Mouse (Mus musculus) G1E (cell line): Measurements from ENCODE around the gene Mxd4.

ENCODE experiments used
- CTCF ChIP-seq: IDR thresholded peaks from 2 replicates; pipeline ENCODE4 v1.5.1; 2012; ENCODE audit warnings: low read depth, low read length, inconsistent platforms, mixed read lengths
- GATA1 ChIP-seq: IDR thresholded peaks from 2 replicates; pipeline ENCODE4 v1.6.1; 2012; ENCODE audit warnings: borderline replicate concordance, low read length, inconsistent platforms, mixed read lengths
- GATA2 ChIP-seq: IDR thresholded peaks from 2 replicates; pipeline ENCODE4 v1.6.1; 2012; ENCODE audit warnings: low read depth, low read length, inconsistent platforms, borderline replicate concordance
- POLR2AphosphoS5 ChIP-seq: IDR thresholded peaks from 2 replicates; pipeline ENCODE4 v1.6.1; 2012; ENCODE audit warnings: low read depth, low read length, inconsistent platforms; ENCODE audit not compliant: insufficient replicate concordance
- TAL1 ChIP-seq: conservative IDR thresholded peaks from 2 replicates; pipeline ENCODE4 v1.6.1; 2012; ENCODE audit warnings: low read depth, low read length, inconsistent platforms, mixed read lengths

DNA sequence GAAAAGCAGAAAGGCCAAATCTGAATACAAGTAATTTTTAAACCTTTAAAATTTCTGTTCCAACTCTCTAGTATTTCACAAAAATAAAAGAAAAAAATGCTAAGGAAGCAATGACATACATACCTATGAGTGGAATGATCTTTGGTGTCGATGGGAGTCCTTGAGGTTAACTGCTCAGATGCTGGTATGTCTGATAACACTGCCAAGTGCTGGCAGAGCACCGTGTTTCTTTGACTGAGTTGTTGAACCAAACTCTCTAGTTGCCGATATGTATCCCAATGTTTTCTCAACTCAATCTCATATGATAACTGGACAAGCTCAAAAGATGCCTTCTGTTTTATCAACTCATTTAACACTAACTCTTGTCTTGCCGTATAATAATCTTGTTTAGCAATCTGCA is 21.7 kb downstream of the Mxd4 start:
- no peak for TF ChIP-seq CTCF
- no peak for TF ChIP-seq TAL1
- TF ChIP-seq GATA1 = no peak
- no peak for TF ChIP-seq POLR2AphosphoS5
- TF ChIP-seq GATA2 = no peak
